Mouse (Mus musculus) neural tube, embryonic 12.5 days (tissue): ENCODE results near the gene Ralgds. TPM values are rescaled to one million over a fixed set of nuclear protein-coding genes. Genes with fewer than 3 reads are reported as not detected.

Experiments used
- polyA plus RNA-seq: library from polyadenylated mRNA; unstranded; fragments of >200 nt; fragmentation: Nextera tagmentation; extraction: Ambion mirVana; gene quantifications from 2 replicates; pipeline ENCODE4 v1.2.1, GENCODE M21; 2016

Ralgds gene
- polyA plus RNA-seq, 1 experiment from 2014 or later = 111 TPM

Other genes starting within 250 kb of the Ralgds start
- gene Ppp1r26, start 66.3 kb upstream of the Ralgds start, polyA plus RNA-seq = 7.9 and 8.7 TPM in 2 replicates
- gene 1700007K13Rik, start 46.8 kb upstream of the Ralgds start, polyA plus RNA-seq = 0.68 and 1.5 TPM in 2 replicates
- gene Mrps2, start 45.1 kb upstream of the Ralgds start, polyA plus RNA-seq = 54.3 and 56.2 TPM in 2 replicates
- gene Gbgt1, start 16.2 kb upstream of the Ralgds start, polyA plus RNA-seq = 0.80 and 0.81 TPM in 2 replicates
- 2.4 and 3.5 TPM in 2 replicates for gene Gm10134, start 7.0 kb upstream of the Ralgds start, polyA plus RNA-seq
- gene Cel, start 50.3 kb downstream of the Ralgds start, polyA plus RNA-seq = not detected in 2 replicates
- 46.7 and 51.1 TPM in 2 replicates for gene Gtf3c5, start 70.6 kb downstream of the Ralgds start, polyA plus RNA-seq
- gene Gfi1b, start 108.9 kb downstream of the Ralgds start, polyA plus RNA-seq = 0.98 and 1.1 TPM in 2 replicates
- 31.8 and 34.6 TPM in 2 replicates for gene Tsc1, start 128.1 kb downstream of the Ralgds start, polyA plus RNA-seq
- gene Spaca9, start 186.6 kb downstream of the Ralgds start, polyA plus RNA-seq = 1.1 and 1.2 TPM in 2 replicates
- 0.59 and 0.96 TPM in 2 replicates for gene Ak8, start 187.0 kb downstream of the Ralgds start, polyA plus RNA-seq